Mouse (Mus musculus): Measurements from ENCODE around the gene Pptc7. TPM values are rescaled to one million over a fixed set of nuclear protein-coding genes. Genes with fewer than 3 reads are reported as not detected.

Pptc7 gene
- total RNA-seq, 1 experiment = 21.1 TPM

DNA sequence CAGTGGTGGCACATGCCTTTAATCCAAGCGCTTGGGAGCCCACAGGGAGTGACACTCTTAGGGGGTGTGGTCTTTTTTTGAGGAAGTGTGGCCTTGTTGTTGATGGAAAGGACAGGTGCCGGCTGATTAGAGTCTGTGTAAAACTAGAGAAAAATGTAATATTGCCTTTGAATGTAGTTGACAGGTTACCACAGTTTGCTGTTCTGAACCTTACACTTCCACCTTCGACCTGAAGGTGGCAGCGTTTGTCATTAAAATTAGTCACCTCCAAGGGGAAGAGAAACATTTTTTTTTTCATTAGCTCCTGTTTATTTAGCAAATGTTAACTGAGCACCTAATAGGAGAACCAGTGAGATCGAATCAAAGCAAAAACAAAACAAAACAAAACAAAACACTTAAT lies 16.3 kb upstream of the Pptc7 start:
- in situ Hi-C loops (cut with MboI; ENCODE audit: low sequenced_read_pairs in 2 of 2, unreplicated experiment in 2 of 2) = loop anchor here in 1 of 2 experiments (5.0 kb wide), 1 partner anchor 74 kb away; no protein-coding TSS in a partner anchor
- H3K27ac ChIP-seq (ENCODE audit: insufficient read depth, low read depth, low read length, poor library complexity, severe bottlenecking) = no peak overlapping the region
- TF ChIP-seq ZC3H11A (IDR thresholded peaks at IDR 0.05; ENCODE audit: borderline replicate concordance, low read depth, low read length) = peak; percentile 62; the same call in 1 of the 2 replicates
- peak; percentile 85 for TF ChIP-seq ZNF384 (IDR thresholded peaks at IDR 0.05; ENCODE audit: low read depth, low read length)
- no peak for TF ChIP-seq MAFK (IDR thresholded peaks at IDR 0.05; ENCODE audit: insufficient read depth, low read depth, low read length)
- no peak overlapping the region for H3K4me3 ChIP-seq (ENCODE audit: insufficient read depth in 1 of 2, low read depth in 1 of 2, low read length in 2 of 2, poor library complexity in 1 of 2, severe bottlenecking in 1 of 2)
- H3K9ac ChIP-seq (ENCODE audit: insufficient read depth, low read depth, low read length, poor library complexity, severe bottlenecking) = no peak overlapping the region
- no peaks in the 10 kb centered on the region for H3K36me3 ChIP-seq (ENCODE audit: control insufficient read depth, insufficient read depth, low read length, poor library complexity, severe bottlenecking)
- DNase-seq (ENCODE audit: low read depth, low spot score) = no peak
- peaks cover 8 to 11% of the 10 kb centered on the region in 2 experiments; a peak in 3 of 4 replicates for H3K4me1 ChIP-seq (ENCODE audit: control insufficient read depth in 2 of 2, insufficient read depth in 2 of 2, low read length in 2 of 2, poor library complexity in 1 of 2)
- no peaks in the 10 kb centered on the region for H3K9me3 ChIP-seq (ENCODE audit: control insufficient read depth, insufficient read depth, low read depth, low read length)

DNA sequence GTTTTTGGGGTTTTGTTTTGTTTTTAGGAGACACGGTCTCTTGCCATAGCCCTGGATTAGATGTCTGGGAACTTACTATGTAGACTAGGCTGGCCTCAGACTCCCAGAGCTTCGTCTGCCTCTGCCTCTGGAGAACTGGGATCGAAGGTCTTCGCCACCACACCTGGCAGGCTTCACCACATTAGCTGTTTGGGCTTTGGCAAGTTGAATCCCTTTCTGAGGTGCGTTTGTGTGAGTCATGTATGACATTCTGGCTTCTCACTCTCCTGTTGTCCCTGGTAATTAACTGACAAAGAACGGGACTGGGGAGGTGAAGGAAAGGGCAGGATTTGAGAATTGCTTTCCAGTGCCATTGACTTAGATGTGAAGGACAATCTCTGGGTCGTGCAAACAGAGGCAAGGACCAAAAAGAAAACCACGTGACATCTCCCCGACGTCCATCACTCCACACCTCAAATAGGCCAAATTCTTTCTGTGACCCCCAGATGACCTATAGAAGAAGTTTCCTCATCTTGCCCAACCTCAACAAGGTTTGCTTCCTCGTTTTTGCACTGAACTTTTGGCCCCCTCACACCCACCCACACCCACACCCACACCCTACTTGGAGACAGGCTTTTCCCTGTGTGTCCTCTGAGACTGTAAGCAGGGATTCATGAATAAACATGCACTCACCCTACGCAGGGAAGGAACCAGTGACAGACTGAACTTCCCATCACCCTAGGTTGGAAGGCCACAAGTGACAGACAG lies 15.1 kb upstream of the Pptc7 start:
- Histone ChIP-seq H3K27ac (ENCODE audit: insufficient read depth, low read depth, low read length, poor library complexity, severe bottlenecking) (peak overlapping the region; percentile 56; the same call in 1 of the 2 replicates), H3K4me1 (ENCODE audit: control insufficient read depth in 2 of 2, insufficient read depth in 2 of 2, low read length in 2 of 2, poor library complexity in 1 of 2) (peaks cover 8 to 11% of the 10 kb centered on the region in 2 experiments; a peak in 3 of 4 replicates), H3K36me3 (ENCODE audit: control insufficient read depth, insufficient read depth, low read length, poor library complexity, severe bottlenecking) (no peaks in the 10 kb centered on the region), H3K4me3 (ENCODE audit: insufficient read depth in 1 of 2, low read depth in 1 of 2, low read length in 2 of 2, poor library complexity in 1 of 2, severe bottlenecking in 1 of 2) (no peak overlapping the region), H3K9ac (ENCODE audit: insufficient read depth, low read depth, low read length, poor library complexity, severe bottlenecking) (no peak overlapping the region), H3K9me3 (ENCODE audit: control insufficient read depth, insufficient read depth, low read depth, low read length) (no peaks in the 10 kb centered on the region)
- no peak for TF ChIP-seq CHD2 (IDR thresholded peaks at IDR 0.05; ENCODE audit: low read depth, low read length)
- no peak for DNase-seq (ENCODE audit: low read depth, low spot score)
- in situ Hi-C loops (cut with MboI; ENCODE audit: low sequenced_read_pairs in 2 of 2, unreplicated experiment in 2 of 2) = loop anchor here in 1 of 2 experiments (5.0 kb wide), 1 partner anchor 73 kb away; no protein-coding TSS in a partner anchor

DNA sequence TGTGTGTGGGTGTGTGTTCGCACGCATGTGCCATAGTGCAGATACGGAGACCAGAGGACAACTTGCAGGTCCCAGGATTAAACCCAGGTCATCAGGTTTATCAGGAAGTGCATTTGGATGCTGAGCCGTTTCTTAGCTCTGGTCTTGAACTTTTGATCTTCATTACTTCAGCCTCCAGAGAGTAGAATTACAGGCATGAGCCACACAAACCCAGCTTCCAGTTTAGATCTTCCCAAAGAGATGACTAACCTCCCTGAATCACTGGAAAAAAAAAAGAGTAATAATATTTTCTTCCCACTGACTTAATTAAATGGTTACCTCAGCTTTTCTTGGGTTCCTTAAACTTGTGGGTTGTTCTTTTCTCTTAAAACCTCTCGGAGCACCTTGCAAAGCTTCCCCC lies 11.3 kb upstream of the Pptc7 start:
- no peaks in the 10 kb centered on the region for H3K36me3 ChIP-seq (ENCODE audit: control insufficient read depth, insufficient read depth, low read length, poor library complexity, severe bottlenecking)
- no peak overlapping the region for H3K9ac ChIP-seq (ENCODE audit: insufficient read depth, low read depth, low read length, poor library complexity, severe bottlenecking)
- no peak for TF ChIP-seq HCFC1 (IDR thresholded peaks at IDR 0.05; ENCODE audit: borderline replicate concordance, insufficient read depth, low read length)
- no peak for TF ChIP-seq ZNF384 (IDR thresholded peaks at IDR 0.05; ENCODE audit: low read depth, low read length)
- TF ChIP-seq MAFK (IDR thresholded peaks at IDR 0.05; ENCODE audit: insufficient read depth, low read depth, low read length) = no peak
- TF ChIP-seq CHD2 (IDR thresholded peaks at IDR 0.05; ENCODE audit: low read depth, low read length) = no peak
- TF ChIP-seq ZC3H11A (IDR thresholded peaks at IDR 0.05; ENCODE audit: borderline replicate concordance, low read depth, low read length) = no peak
- H3K4me3 ChIP-seq (ENCODE audit: insufficient read depth in 1 of 2, low read depth in 1 of 2, low read length in 2 of 2, poor library complexity in 1 of 2, severe bottlenecking in 1 of 2) = no peak overlapping the region
- in situ Hi-C loops (cut with MboI; ENCODE audit: low sequenced_read_pairs in 2 of 2, unreplicated experiment in 2 of 2) = no loop called here
- H3K27ac ChIP-seq (ENCODE audit: insufficient read depth, low read depth, low read length, poor library complexity, severe bottlenecking) = no peak overlapping the region
- H3K9me3 ChIP-seq (ENCODE audit: control insufficient read depth, insufficient read depth, low read depth, low read length) = no peaks in the 10 kb centered on the region
- peaks cover 6 to 20% of the 10 kb centered on the region in 2 experiments; a peak in 3 of 4 replicates for H3K4me1 ChIP-seq (ENCODE audit: control insufficient read depth in 2 of 2, insufficient read depth in 2 of 2, low read length in 2 of 2, poor library complexity in 1 of 2)
- no peak for DNase-seq (ENCODE audit: low read depth, low spot score)

DNA sequence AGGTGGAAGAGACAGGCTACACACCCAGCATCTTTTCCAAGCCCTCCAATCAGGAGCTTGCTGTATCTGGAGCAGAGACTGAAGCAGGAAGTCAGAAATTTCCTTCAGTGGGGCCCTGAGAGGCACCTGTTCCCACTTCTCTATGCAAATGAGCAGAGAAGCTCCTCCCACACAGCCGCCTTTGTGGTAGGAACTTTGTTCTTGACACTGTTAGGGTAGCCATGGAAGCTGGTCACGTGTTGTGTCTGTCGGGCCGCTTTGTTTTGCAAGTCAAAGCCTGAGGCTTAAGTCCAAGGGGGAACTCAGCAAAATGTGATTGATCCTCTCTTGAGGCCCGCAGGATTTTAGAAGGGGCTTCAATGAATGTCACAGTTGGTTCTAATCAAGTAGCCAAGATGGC lies 9.4 kb upstream of the Pptc7 start:
- in situ Hi-C loops (cut with MboI; ENCODE audit: low sequenced_read_pairs in 2 of 2, unreplicated experiment in 2 of 2) = no loop called here
- Histone ChIP-seq H3K4me1 (ENCODE audit: control insufficient read depth in 2 of 2, insufficient read depth in 2 of 2, low read length in 2 of 2, poor library complexity in 1 of 2) (peaks cover 0 to 16% of the 10 kb centered on the region in 2 experiments; a peak in 2 of 4 replicates), H3K9ac (ENCODE audit: insufficient read depth, low read depth, low read length, poor library complexity, severe bottlenecking) (0 out of 2 replicates have a peak overlapping the region, but pooled peaks have one; percentile 39), H3K9me3 (ENCODE audit: control insufficient read depth, insufficient read depth, low read depth, low read length) (no peaks in the 10 kb centered on the region), H3K27ac (ENCODE audit: insufficient read depth, low read depth, low read length, poor library complexity, severe bottlenecking) (peak overlapping the region; percentile 81), H3K4me3 (ENCODE audit: insufficient read depth in 1 of 2, low read depth in 1 of 2, low read length in 2 of 2, poor library complexity in 1 of 2, severe bottlenecking in 1 of 2) (peak overlapping the region in 1 of 2 experiments; percentile 13; a peak in 1 of 4 replicates), H3K36me3 (ENCODE audit: control insufficient read depth, insufficient read depth, low read length, poor library complexity, severe bottlenecking) (no peaks in the 10 kb centered on the region)
- TF ChIP-seq ZC3H11A (IDR thresholded peaks at IDR 0.05; ENCODE audit: borderline replicate concordance, low read depth, low read length) (no peak), ZNF384 (IDR thresholded peaks at IDR 0.05; ENCODE audit: low read depth, low read length) (no peak), CHD2 (IDR thresholded peaks at IDR 0.05; ENCODE audit: low read depth, low read length) (no peak), MAFK (IDR thresholded peaks at IDR 0.05; ENCODE audit: insufficient read depth, low read depth, low read length) (no peak), HCFC1 (IDR thresholded peaks at IDR 0.05; ENCODE audit: borderline replicate concordance, insufficient read depth, low read length) (no peak)
- DNase-seq (ENCODE audit: low read depth, low spot score) = peak; percentile 92
